Mouse (Mus musculus) neural tube, embryonic 10.5 days (tissue): Measurements from ENCODE around the gene Casp1.

ENCODE experiments used
- DNase-seq: peaks from one replicate; pipeline ENCODE4 v3.0.0-alpha.2; 2017; ENCODE audit warnings: low spot score; ENCODE audit errors: extremely low spot score

Casp1 gene

GRCm38 (mm10) chr9:5298329-5299131 is at the start of gene Casp1:
TSS of gene Casp1 (plus strand) at chr9:5298517.
- DNase-seq: no peak

GRCm38 (mm10) chr9:5263951-5264475 is 34.3 kb upstream of the Casp1 start:
- DNase-seq: no peak

- no peak for DNase-seq
Measured at GRCm38 (mm10) chr9:5270274-5270673, 28.0 kb upstream of the Casp1 start.

GRCm38 (mm10) chr9:5270884-5271283 is 27.4 kb upstream of the Casp1 start:
- no peak for DNase-seq

GRCm38 (mm10) chr9:5271334-5271845 is 26.9 kb upstream of the Casp1 start:
- no peak for DNase-seq

GRCm38 (mm10) chr9:5286071-5286470 is 12.2 kb upstream of the Casp1 start:
- DNase-seq: no peak

- DNase-seq: no peak
Measured at GRCm38 (mm10) chr9:5286597-5286996, 11.7 kb upstream of the Casp1 start.

- no peak for DNase-seq
Measured at GRCm38 (mm10) chr9:5296354-5297237, 1.7 kb upstream of the Casp1 start.

GRCm38 (mm10) chr9:5299132-5299381 is 740 bp downstream of the Casp1 start:
- no peak for DNase-seq

- no peak for DNase-seq
Measured at GRCm38 (mm10) chr9:5308561-5308960, 10.2 kb downstream of the Casp1 start, which contains the start of gene Casp4. TSS of gene Casp4 (plus strand) at chr9:5308828.

- no peak for DNase-seq
Measured at GRCm38 (mm10) chr9:5310112-5310511, 11.8 kb downstream of the Casp1 start.

- no peak for DNase-seq
Measured at GRCm38 (mm10) chr9:5311435-5311834, 13.1 kb downstream of the Casp1 start.

- no peak for DNase-seq
Measured at GRCm38 (mm10) chr9:5328204-5328603, 29.9 kb downstream of the Casp1 start.

GRCm38 (mm10) chr9:5332441-5332840 is 34.1 kb downstream of the Casp1 start:
- DNase-seq: no peak

GRCm38 (mm10) chr9:5333422-5333821 is 35.1 kb downstream of the Casp1 start:
- DNase-seq: no peak

- DNase-seq: no peak
Measured at GRCm38 (mm10) chr9:5343092-5343491, 44.8 kb downstream of the Casp1 start.

- DNase-seq: no peak
Measured at GRCm38 (mm10) chr9:5344090-5344489, 45.8 kb downstream of the Casp1 start.

GRCm38 (mm10) chr9:5345291-5345898 is 47.1 kb downstream of the Casp1 start, which contains the start of gene Casp12:
TSS of gene Casp12 (plus strand) at chr9:5345430.
- DNase-seq: no peak

GRCm38 (mm10) chr9:5347381-5347780 is 49.1 kb downstream of the Casp1 start:
- DNase-seq: no peak

GRCm38 (mm10) chr9:5353673-5354072 is 55.4 kb downstream of the Casp1 start:
- DNase-seq: no peak

- DNase-seq: no peak
Measured at GRCm38 (mm10) chr9:5356801-5357200, 58.5 kb downstream of the Casp1 start.
